Mouse (Mus musculus): ENCODE results near the gene Park7.

- TF ChIP-seq CTCF (IDR thresholded peaks at IDR 0.05; ENCODE audit: insufficient read depth, low read length) (no peak), POLR2A (IDR thresholded peaks at IDR 0.05; ENCODE audit: borderline replicate concordance, extremely low read depth, low read depth, low read length) (no peak)
These were observed 11.7 kb upstream of the Park7 start for GRCm38 (mm10) chr4:150925923-150926322.
